Mouse (Mus musculus) bone marrow macrophage, adult 2 months (primary cell): ENCODE measurements around the gene Olfm1. TPM values are rescaled to one million over a fixed set of nuclear protein-coding genes. Genes with fewer than 3 reads are reported as not detected.

Experiments used
- H3K27ac ChIP-seq: 2 replicates; pipeline ENCODE4 v1.5.1; 2012; ENCODE audit warnings: low read depth, low read length; ENCODE audit not compliant: insufficient read depth
- H3K4me1 ChIP-seq: 2 replicates; pipeline ENCODE4 v1.6.1; 2012; ENCODE audit warnings: low read length; ENCODE audit not compliant: control insufficient read depth, insufficient read depth
- H3K4me3 ChIP-seq: 2 replicates; pipeline ENCODE4 v1.5.1; 2012; ENCODE audit warnings: mild to moderate bottlenecking, low read length, moderate library complexity; ENCODE audit not compliant: insufficient read depth
- CTCF ChIP-seq: IDR thresholded peaks from 2 replicates; pipeline ENCODE4 v1.5.1; 2012; ENCODE audit warnings: low read depth, mild to moderate bottlenecking, low read length, moderate library complexity
- POLR2A ChIP-seq: IDR thresholded peaks from 2 replicates; pipeline ENCODE4 v1.6.1; 2012; ENCODE audit warnings: mild to moderate bottlenecking, low read depth, low read length, borderline replicate concordance
- polyA plus RNA-seq: library from polyadenylated mRNA; stranded (reverse); fragments of >200 nt; gene quantifications from 2 replicates; pipeline ENCODE4 v1.2.4, GENCODE M21; 2012; ENCODE audit not compliant: missing spikeins, insufficient read depth, insufficient read length

Gene Olfm1
- polyA plus RNA-seq, 1 experiment: 89.9 TPM

GRCm38 (mm10) chr2:28171962-28172361 lies 20.8 kb upstream of the Olfm1 start:
- Histone ChIP-seq H3K27ac (no peak overlapping the region), H3K4me3 (no peak overlapping the region), H3K4me1 (no peaks in the 10 kb centered on the region)
- no peak for TF ChIP-seq CTCF
- TF ChIP-seq POLR2A: no peak

- H3K4me3 ChIP-seq: no peak overlapping the region
- H3K4me1 ChIP-seq: no peaks in the 10 kb centered on the region
- no peak for TF ChIP-seq CTCF
- TF ChIP-seq POLR2A: no peak
- no peak overlapping the region for H3K27ac ChIP-seq
Measured at GRCm38 (mm10) chr2:28173225-28174141, 19.3 kb upstream of the Olfm1 start.

- TF ChIP-seq CTCF (no peak), POLR2A (no peak)
- Histone ChIP-seq H3K4me3 (no peak overlapping the region), H3K27ac (no peak overlapping the region), H3K4me1 (no peaks in the 10 kb centered on the region)
Measured at GRCm38 (mm10) chr2:28174441-28174840, 18.4 kb upstream of the Olfm1 start.

GRCm38 (mm10) chr2:28178600-28178999 lies 14.2 kb upstream of the Olfm1 start:
- no peak overlapping the region for H3K4me3 ChIP-seq
- no peak overlapping the region for H3K27ac ChIP-seq
- peaks cover 7% of the 10 kb centered on the region for H3K4me1 ChIP-seq
- no peak for TF ChIP-seq CTCF
- no peak for TF ChIP-seq POLR2A

- no peak overlapping the region for H3K27ac ChIP-seq
- TF ChIP-seq CTCF: no peak
- TF ChIP-seq POLR2A: no peak
- H3K4me1 ChIP-seq: peaks cover 7% of the 10 kb centered on the region
- H3K4me3 ChIP-seq: no peak overlapping the region
Measured at GRCm38 (mm10) chr2:28180053-28180452, 12.7 kb upstream of the Olfm1 start.

GRCm38 (mm10) chr2:28188398-28188944 lies 4.3 kb upstream of the Olfm1 start:
- no peak overlapping the region for H3K4me3 ChIP-seq
- H3K27ac ChIP-seq: no peak overlapping the region
- H3K4me1 ChIP-seq: no peaks in the 10 kb centered on the region
- no peak for TF ChIP-seq POLR2A

- H3K4me3 ChIP-seq: no peak overlapping the region
- TF ChIP-seq POLR2A (no peak), CTCF (no peak)
- H3K4me1 ChIP-seq: no peaks in the 10 kb centered on the region
- no peak overlapping the region for H3K27ac ChIP-seq
Measured at GRCm38 (mm10) chr2:28193690-28194087, 897 bp downstream of the Olfm1 start.

- TF ChIP-seq POLR2A: no peak
- TF ChIP-seq CTCF: no peak
- Histone ChIP-seq H3K4me3 (no peak overlapping the region), H3K27ac (no peak overlapping the region), H3K4me1 (no peaks in the 10 kb centered on the region)
Measured at GRCm38 (mm10) chr2:28194962-28195617, 2.3 kb downstream of the Olfm1 start.

- no peak overlapping the region for H3K4me3 ChIP-seq
- H3K27ac ChIP-seq: no peak overlapping the region
- H3K4me1 ChIP-seq: no peaks in the 10 kb centered on the region
- no peak for TF ChIP-seq CTCF
- TF ChIP-seq POLR2A: no peak
Measured at GRCm38 (mm10) chr2:28195726-28196125, 2.9 kb downstream of the Olfm1 start.

- no peak for TF ChIP-seq CTCF
- TF ChIP-seq POLR2A: no peak
- Histone ChIP-seq H3K4me1 (peaks cover 8% of the 10 kb centered on the region), H3K27ac (no peak overlapping the region), H3K4me3 (no peak overlapping the region)
Measured at GRCm38 (mm10) chr2:28201441-28201841, 8.6 kb downstream of the Olfm1 start.
